Mouse (Mus musculus) myocyte (in vitro differentiated cells): Measurements from ENCODE around the gene Eml6.

Experiments
- CEBPB ChIP-seq: IDR thresholded peaks from 2 replicates; pipeline ENCODE4 v1.6.1; 2011; ENCODE audit warnings: mild to moderate bottlenecking, moderate library complexity; ENCODE audit not compliant: poor library complexity, insufficient read depth, severe bottlenecking
- MYOG ChIP-seq, 3 experiments: IDR thresholded peaks; one replicate each; pipeline ENCODE4 v1.6.1; 2011; ENCODE audit warnings: control low read depth in 2 of 3, low read depth in 2 of 3, mild to moderate bottlenecking in 2 of 3; ENCODE audit not compliant: insufficient read length in 2 of 3, control insufficient read depth in 1 of 3, insufficient read depth in 1 of 3
- POLR2A ChIP-seq: IDR thresholded peaks from one replicate; pipeline ENCODE4 v1.6.1; 2011; ENCODE audit warnings: low read depth, mild to moderate bottlenecking, control low read depth, moderate library complexity; ENCODE audit not compliant: insufficient read length
- USF1 ChIP-seq: IDR thresholded peaks from one replicate; pipeline ENCODE4 v1.6.1; 2011; ENCODE audit warnings: low read depth, mild to moderate bottlenecking, control low read depth, moderate library complexity

GRCm38 (mm10) chr11:29812475-29812874 lies 213.4 kb downstream of the Eml6 start:
- TF ChIP-seq USF1, result no peak
- TF ChIP-seq POLR2A, result no peak
- no peak for TF ChIP-seq MYOG (IDR thresholded peaks at IDR 0.05; ENCODE audit: control insufficient read depth in 1 of 3, insufficient read depth in 1 of 3, insufficient read length in 2 of 3, low read depth in 2 of 3)
- TF ChIP-seq CEBPB, result no peak
